Mouse (Mus musculus): ENCODE results near the gene H2-M5.
"Not testable (repeated sequence)": the region's sequence is repeated elsewhere in the genome, so short reads cannot be mapped to it uniquely, and the experiment has no call there.

The H2-M5 gene

DNA sequence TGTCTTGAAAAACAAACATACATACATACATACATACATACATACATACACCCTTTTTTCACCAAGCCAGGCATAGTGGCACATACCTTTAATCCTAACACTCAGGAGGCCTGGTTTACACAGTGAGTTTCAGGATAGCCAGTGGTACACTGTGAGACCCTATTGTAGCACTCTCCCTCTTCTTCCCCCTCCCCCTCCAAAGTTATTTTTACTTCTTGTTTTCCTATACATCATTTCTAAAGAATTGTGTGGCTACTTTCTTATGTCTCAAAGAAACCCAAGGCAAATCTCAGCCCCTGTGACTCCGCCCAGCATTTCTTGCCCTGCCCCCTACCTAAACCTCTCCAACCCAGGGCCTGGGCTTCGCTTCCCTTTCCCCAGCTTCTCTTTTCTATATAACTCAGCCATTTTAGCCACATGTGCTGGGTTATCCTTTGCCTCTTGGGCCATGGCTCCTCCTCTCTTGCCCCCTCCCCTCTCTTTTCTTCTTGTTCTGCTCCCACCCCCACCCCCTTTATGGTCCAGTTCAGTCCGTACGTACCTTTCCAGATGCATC, 4.5 kb upstream of the H2-M5 start:
- no peak for DNase-seq (ENCODE audit: low spot score in 2 of 2)

DNA sequence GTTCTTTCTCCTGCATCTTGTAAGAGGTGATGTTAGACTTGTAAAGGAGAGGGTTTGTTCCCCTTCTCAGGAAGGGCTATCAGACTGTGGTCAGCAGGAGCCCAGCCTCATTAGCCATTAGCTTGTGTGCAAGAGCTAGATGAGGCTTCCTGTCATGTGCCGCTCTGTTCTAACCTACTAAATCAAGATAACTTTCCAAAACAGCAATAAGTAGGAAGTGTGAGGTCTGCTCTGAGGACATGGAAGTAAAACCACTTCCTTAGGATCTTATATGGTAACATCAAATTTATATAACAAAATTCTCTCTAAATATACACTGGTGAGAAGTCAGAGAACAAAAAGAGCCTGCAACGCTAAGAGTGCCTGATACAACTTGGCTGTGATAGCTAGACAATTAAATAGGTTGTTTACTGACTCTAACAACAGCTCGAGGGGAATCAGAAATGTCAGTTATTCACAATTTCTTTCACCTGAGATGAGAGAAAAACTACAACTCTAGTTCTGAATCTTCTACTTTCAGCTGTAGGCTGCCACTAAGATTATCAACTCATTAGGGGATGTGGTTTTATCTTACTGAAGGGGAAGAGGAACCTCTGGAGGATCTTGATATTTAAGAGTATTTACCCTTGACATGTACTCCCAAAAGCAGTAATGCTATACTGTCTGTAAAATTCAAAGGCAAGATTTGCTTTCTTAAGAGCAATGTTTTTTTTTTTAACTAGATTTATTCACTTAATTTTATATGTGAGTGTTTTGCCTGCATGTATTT, 3.2 kb upstream of the H2-M5 start:
- DNase-seq (ENCODE audit: low spot score in 2 of 2), result no peak

DNA sequence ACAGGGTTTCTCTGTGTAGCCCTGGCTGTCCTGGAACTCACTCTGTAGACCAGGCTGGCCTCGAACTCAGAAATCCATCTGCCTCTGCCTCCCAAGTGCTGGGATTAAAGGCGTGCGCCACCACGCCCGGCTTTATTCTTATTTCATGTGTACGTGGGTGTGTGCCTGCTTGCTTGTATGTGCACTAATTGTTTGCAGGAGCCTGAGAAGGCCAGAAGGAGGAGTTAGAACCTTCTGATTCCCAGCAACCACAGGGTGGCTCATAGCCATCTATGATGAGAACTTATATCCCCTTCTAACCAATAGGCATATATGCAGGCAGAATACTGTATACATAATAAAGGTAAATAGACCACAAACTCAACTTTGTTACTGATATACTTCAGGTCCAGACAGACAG, 1.3 kb upstream of the H2-M5 start:
- not testable (repeated sequence) for DNase-seq (ENCODE audit: low spot score in 2 of 2)

DNA sequence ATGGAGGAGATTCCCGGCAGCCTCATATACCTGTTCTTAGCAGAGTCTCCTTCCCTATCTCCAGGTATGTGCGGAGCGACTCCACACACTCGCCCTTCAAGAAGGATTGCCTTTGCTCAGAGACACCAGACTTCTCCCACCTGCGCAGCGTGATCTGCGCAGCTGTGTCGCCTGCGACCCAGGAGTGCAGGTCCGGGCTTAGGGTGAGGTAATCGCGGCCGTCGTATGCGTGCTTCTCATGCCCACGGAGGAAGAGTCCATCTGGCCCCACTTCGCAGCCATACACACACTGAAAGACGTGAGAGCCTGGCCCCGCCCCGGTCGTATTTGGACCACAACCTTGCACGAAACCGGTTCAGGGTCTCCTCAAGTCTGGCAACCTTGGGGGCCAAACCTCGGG, 862 bp downstream of the H2-M5 start:
- no peak for DNase-seq (ENCODE audit: low spot score in 2 of 2)

DNA sequence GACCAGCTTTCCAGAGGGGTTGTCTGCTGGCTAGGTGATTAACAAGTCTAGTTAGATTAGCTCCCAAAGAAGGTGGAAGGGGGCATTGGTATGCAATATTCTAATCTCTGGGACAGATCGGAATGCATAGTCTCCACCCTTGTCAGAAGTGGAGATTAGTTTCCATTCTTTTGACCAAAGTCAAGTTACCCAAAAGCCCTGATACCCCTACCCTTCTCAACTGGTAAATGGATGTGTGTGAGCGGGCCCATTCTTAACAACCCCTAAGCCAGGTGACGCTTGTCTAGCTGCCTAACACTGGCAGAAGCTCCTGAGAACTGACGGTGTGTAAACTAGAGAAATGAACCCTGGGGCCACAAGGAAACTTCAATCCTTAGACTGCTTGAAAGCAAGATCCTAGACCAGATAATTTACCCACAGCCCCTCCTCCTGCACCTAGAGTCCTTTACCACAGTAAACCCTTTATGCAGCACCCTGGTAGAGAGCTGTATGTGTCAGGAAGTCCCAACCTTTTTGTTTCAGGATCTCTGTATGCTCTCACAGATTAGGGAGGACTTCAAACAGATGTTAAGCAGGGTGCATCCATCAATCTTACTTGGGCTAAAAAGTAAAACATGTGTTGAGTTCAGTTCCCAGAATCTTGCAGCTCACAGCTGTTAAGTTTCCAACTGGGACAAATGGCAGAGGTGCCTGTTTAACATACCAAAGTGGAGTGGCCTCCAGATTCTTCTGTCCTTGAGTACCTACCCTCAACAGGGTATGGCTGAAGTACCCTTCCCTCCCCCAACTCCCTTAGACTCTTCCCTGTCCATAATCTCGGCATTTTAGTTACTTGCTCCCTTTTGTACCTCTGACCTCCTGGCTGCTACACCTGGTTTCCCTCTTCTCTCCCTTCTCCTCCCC, 6.8 kb downstream of the H2-M5 start:
- no peak for DNase-seq (ENCODE audit: low spot score in 2 of 2)

DNA sequence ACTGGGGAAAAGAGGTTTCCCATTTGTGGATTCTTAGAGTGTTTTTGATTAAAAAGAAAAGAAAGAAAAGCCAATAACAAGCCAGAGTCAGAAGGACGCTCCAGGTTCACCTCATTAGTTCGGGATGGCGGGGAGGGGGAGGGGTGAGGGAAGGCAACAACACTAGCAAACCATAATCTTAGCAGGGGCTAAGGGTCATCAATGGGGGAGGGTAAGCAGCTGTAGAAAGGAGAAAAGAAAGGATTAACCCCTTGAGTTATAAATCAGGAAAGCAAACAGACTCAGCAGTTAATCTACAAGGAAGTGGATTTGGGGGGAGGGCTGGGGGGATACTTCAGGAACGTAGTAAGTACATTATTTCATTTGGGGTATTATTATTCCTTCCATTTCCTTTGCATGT, 7.5 kb downstream of the H2-M5 start:
- DNase-seq (ENCODE audit: low spot score in 2 of 2), result no peak

DNA sequence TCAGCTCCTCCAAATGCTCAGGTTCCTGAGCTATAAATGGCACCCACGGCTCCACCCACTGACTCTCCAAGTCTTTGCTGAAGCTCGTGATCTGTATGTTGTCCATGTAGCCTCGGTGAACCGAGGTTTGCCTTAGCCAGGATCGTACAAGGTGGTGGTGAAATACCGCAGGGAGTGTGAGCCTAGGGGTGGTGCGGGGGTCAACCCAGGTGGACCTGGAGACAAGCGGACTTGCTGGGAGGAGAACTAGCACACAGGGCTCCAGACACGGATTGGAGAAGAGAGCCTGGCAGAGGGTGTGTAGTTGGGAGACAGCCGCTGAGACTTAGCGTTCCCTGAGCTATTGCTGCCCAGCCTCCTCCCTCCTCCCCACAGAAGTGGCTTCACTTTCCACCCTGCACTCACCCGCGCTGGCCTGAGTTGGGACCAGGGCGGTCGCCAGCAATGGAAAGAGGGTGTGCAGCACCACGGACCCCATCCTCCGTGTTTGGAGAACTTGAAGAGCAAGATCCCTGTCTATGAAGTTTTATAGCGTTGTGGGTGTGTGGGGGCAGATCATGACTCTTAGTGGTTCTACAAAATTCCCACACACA, 8.0 kb downstream of the H2-M5 start, which contains the start of gene 2410137M14Rik:
Gene 2410137M14Rik (minus strand): TSS at position 17 of the 593 bp plus-strand sequence.
- DNase-seq (ENCODE audit: low spot score in 2 of 2), result no peak

DNA sequence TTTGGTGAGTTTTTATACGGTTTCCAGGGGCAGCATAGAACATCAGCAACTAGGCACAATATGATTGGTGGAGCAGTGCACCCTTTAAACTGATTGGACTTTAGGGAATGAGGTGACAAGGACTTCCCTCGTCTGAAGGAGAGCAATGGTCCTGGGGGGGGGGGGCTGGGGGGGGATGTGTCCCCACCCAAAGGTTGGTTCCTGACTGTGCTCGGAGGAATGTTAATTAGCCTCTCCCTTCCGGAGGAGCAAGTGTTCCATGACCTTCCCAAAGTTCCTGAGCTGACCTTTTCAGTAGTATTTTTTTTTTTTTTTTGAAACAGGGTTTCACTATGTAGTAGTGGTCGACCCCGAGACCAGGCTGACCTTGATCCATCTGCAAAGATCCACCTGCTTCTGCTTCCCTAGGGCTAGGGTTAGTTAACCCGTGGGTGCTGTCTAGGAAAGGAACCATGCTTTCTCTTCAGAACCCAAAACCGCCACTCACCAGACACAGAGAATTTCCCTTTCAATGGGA, 16.0 kb downstream of the H2-M5 start:
- no peak for DNase-seq (ENCODE audit: low spot score in 2 of 2)

DNA sequence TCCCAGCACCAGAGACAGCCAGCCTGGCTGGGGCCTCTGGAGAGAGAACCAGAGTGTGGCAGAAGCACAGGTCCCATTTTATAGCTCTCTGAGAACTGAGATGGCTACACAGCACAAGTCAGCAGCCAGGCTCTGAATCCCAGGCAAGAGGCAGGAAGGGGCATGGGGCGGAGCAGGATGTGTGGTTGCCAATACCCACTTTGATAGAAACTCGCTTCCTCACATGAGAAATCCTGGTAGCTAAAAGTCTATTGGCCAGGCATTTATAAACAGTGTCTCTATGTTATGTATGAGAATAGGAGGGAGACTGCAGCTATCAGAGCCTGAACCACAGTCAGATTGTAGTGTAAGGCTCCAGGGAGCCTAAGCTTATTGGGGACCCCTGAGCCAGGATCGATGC, 16.5 kb downstream of the H2-M5 start:
- no peak for DNase-seq (ENCODE audit: low spot score in 2 of 2)

DNA sequence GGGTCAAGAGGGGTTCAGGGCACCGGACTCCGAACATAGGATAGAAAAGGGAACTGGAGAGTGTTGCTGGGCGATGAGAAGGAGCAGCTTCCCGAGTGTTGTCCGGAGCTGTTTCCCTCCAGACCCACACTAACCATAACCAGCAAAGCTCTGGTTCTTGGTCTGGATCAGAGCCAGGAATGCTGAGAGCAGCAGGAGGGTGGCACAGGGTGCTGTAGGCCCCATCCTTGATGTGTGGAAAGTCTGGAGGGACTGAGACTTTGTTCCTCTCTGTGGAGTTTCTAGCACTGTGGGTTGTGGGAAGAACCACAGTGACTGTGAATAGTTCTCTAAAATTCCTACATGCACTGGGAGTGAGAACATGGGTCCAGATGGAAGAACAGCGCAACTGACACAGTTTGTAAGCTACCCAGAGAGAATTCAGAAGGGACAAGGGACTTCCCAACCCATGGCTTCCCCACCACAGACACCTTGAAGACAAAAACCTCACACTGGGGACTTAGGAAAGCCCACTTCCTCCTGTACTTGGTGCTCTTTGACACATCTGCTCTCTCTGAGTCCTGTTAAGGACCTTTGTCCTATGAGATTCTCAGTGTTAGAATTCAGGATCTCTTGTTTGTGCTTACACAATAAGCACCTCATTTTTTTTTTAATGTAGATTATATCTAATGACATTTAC, 18.0 kb downstream of the H2-M5 start:
- DNase-seq (ENCODE audit: low spot score in 2 of 2), result no peak

DNA sequence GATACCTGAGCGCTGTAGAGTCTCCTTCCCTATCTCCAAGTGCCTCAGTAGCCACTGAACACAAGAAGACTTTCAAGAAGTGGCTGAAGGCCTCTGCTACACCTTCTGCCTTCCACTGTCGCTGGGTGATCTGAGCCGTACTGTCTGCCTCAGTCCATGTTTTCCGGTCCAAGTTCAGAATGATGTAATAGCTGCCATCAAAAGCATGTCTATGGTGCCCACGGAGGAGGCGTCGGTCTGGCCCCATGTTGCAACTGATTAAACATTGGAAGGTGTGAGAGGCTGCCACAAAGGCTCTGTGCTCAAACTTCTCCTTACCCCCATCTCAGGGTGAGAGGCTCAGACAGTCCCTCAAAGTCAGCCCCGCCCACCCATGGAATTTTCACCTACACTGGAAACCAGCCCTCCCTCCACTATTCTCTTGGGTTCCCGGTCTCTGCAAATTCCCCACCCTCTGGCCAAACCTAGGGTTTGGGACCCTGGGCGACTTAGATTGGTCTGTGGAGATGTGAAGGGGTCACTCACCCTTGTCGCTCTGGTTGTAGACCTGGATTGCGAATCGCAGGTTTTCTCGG, 18.9 kb downstream of the H2-M5 start:
- DNase-seq (ENCODE audit: low spot score in 2 of 2), result no peak

DNA sequence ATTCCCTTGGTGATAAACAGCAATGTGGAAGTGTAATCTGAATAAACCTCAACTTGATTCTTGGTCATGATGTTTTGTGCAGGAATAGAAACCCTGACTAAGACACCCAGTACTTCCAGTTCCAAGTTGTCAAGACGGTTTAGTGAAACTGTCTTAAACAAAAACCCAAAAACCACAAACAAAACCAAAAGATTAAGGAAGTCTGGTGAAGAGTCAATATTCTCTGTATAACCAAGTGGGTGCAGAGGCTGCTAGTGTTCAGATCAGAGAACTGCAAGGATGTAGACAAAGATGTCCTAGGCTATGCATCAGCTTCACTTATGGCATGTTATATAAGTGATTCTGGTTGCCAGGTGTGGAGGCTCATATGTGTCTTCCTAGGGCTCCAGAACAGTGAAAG, 22.5 kb downstream of the H2-M5 start:
- no peak for DNase-seq (ENCODE audit: low spot score in 2 of 2)

DNA sequence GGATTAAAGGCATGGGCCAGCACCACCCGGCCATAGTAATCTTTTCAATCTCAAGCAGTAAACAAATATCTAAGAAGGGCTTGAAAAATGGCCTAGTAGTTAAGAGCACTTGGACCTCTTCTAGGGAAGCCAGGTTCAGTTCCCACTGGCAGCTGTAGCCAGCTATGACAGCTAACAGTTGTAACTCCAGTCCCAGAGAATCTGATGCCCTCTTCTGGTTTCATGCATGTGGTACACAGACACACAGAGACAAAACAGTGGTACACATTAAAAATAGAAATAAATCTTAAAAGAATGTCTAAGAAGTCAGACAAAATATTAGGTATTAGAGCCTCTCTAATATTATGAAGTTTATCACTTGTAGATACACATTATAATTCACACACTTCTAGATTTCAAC, 28.2 kb downstream of the H2-M5 start:
- no peak for DNase-seq (ENCODE audit: low spot score in 2 of 2)

DNA sequence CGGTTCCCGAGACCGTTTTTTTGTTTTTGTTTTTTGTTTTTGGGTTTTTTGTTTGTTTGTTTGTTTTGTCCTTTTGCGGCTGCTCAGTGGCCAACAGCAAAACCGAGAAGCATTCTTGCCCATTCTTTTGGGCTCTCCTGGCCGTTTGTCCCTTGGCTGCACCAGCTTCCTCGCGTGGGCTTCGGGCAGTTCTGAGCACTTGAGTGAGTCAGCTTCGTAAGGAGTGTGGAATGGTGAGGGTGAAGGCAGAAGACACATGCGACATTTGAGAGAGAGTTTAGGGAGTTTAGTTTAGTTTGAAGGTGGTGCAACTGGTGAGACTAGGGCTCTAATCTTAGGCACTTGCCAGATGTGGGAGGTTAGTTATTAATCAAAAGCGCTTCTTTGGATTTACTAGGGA, 30.5 kb downstream of the H2-M5 start:
- no peak for DNase-seq (ENCODE audit: low spot score in 2 of 2)

DNA sequence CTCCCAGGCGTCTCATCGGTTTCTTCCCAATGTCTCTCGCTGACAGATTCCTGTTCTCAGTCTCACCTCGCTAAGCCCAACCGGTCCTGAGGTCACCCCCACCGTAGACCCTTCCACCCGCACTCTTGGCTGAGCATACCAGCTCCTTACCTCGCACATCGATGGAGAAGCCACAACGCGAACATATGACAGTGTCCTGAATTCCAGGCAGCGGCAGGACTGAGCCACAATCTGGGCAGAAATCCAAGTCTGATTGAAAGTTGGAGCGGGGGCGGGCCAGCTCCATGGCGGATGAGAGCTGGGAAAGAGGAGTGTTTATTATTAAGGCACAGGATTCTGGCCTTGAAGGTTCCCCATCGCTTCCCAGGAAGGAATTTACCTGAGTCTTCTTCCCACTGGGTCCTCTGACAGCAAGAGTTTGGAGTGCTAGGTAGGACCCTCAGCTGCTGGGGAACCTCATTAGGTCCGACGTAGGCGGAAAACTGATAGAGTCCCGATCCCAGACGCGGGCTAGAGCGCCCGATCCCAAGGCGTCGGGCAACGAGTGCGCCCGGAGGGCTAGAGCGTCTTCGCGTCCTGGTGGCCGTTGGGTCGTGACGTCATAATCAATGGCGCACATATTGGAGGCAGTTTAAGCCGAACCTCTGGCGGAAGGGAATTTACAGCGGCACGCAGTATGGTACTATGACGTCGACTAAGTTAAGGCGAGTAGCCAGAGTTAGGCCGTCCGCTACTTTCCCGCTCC, 31.2 kb downstream of the H2-M5 start, which contains the start of the genes Znrd1 and Znrd1as:
Gene Znrd1 (minus strand): TSS at position 561 of the 745 bp plus-strand sequence.
Gene Znrd1as (plus strand): TSS at position 594 of the 745 bp plus-strand sequence.
- DNase-seq (ENCODE audit: low spot score in 2 of 2), result peak; percentile 81 to 90

DNA sequence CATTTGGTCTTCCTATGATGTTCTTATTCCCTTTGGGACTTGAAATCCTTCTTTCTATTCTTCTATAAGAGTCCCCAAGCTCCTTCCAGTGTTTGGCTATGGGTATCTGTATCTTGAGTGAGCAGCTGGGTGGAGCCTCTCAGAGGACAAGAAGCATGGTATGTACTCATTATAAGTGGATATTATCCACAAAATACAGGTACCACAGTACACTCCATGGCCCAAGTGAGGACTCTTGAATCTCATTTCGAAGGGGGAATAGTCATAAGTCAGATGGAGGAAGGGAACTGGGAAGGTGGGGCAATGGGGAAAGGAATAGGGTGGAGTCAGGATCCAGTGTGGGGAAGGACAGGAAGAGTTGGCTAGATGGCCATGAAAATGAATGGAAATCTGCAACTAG, 36.3 kb downstream of the H2-M5 start:
- DNase-seq (ENCODE audit: low spot score in 2 of 2), result no peak

DNA sequence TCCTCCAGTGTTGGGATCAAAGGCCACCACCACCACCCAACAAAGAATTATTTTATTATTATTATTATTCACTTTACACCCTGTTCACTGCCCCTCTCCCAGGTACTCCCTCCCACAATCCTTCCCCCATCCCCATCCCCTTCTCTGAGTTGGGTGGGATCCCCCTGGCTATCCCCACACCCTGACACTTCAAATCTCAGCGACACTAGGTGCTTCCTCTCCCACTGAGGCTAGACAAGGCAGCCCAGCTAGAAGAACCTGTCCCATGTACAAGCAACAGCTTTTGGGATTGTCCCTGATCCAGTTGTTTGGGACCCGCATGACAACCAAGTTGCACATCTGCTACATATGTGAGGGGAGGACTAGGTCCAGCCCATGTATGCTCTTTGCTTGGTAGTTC, 36.7 kb downstream of the H2-M5 start:
- no peak for DNase-seq (ENCODE audit: low spot score in 2 of 2)

DNA sequence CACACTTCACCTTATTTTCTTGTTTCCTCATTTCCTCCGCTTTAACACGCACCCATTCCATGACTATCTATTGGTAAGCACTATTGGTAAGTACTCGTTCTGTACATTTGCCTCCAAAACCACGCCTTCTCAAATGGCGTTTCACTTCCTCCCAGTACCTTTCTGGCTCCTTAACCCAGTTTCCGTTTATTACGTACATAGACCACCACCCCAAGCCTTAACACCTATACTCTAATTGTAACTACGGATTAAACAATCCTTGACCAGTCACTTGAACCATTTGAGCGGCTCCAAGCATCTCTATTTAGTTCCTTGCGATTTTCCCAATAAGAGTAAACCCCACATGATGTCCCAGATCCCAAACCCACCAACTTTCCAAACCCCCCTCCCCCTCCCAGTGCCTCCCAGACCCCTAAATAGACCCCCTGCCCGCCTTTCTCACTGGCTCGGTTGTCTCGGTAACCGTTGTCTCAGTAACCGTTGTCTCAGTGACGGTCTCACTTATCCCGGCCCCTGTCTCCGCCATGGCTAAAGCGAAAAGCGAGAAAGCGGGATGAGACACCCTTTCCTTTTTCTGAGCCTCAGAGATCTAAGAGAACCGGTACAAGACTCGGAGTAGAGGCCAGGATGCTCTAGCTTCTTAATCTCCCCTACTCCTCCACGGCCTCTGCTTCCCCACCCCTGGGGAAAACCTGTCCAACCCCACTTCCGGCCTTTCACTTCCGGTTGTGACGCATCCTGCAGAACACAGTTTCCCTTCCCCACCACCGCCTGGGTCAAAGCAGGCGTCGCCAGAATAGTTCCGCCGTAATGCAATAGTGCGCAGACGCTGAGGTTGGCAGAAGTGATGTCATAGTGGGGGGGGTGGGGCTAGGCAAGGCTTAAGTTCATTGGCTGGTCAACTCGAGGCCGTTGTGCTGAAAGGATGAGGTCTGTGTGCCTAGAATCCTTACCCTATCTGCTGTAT, 38.1 kb downstream of the H2-M5 start, which contains the start of gene Ppp1r11:
Gene Ppp1r11 (minus strand): TSS at position 761 of the 967 bp plus-strand sequence.
- peak; percentile 77 to 93 for DNase-seq (ENCODE audit: low spot score in 2 of 2)

DNA sequence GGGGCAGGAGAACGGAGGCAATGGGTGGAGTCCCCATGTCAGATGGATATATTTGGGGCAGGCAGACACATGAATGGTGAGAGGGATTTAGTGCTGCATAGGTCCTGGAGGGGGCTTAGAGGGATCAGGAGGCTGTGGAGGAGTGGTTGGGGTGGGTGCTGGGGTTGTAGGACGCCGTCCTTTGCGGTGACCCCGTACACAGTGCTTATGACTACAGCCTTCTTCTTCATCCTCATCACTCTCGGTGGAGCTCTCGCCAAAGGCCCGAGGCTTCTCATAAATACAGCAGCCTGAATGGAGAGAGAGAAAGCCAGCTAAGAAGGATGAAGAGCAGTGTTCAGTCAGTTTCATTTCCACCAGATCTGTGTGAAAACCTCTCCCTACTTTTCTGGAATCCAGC, 40.1 kb downstream of the H2-M5 start:
- DNase-seq (ENCODE audit: low spot score in 2 of 2), result no peak

All from spleen, postnatal 10 days (tissue).